Mouse (Mus musculus) heart, embryonic 15.5 days (tissue): Measurements from ENCODE around the gene Parva. TPM values are rescaled to one million over a fixed set of nuclear protein-coding genes. Genes with fewer than 3 reads are reported as not detected.

Experiments
- ATAC-seq: fragments of 200-750 bp; cut with Nextera tagmentation; replicated peaks from 2 replicates; pipeline ENCODE4 v1.8.0; 2017; ENCODE audit warnings: low read depth, moderate TSS enrichment; ENCODE audit not compliant: insufficient number of reproducible peaks, insufficient read depth, low FRiP score
- H3K27ac ChIP-seq: fragments of 300-500 bp; sonication (generic); 2 replicates; pipeline ENCODE4 v1.5.1; 2015; ENCODE audit warnings: mild to moderate bottlenecking, inconsistent platforms
- H3K27me3 ChIP-seq: fragments of 300-500 bp; sonication (generic); 2 replicates; pipeline ENCODE4 v1.6.1; 2015; ENCODE audit warnings: inconsistent platforms
- H3K36me3 ChIP-seq: fragments of 300-500 bp; sonication (generic); 2 replicates; pipeline ENCODE4 v1.6.1; 2015; ENCODE audit warnings: mild to moderate bottlenecking, inconsistent platforms
- H3K4me1 ChIP-seq: fragments of 300-500 bp; sonication (generic); replicated peaks from 2 replicates; pipeline ENCODE4 v1.6.1; 2015; ENCODE audit warnings: inconsistent platforms
- H3K4me2 ChIP-seq: fragments of 300-500 bp; sonication (generic); 2 replicates; pipeline ENCODE4 v1.6.1; 2015; ENCODE audit warnings: inconsistent platforms, mild to moderate bottlenecking, moderate library complexity
- H3K4me3 ChIP-seq: fragments of 300-500 bp; sonication (generic); 2 replicates; pipeline ENCODE4 v1.5.1; 2015; ENCODE audit warnings: mild to moderate bottlenecking, inconsistent platforms
- H3K9ac ChIP-seq: fragments of 300-500 bp; sonication (generic); 2 replicates; pipeline ENCODE4 v1.6.1; 2015; ENCODE audit warnings: mild to moderate bottlenecking, inconsistent platforms
- H3K9me3 ChIP-seq: fragments of 300-500 bp; sonication (generic); replicated peaks from 2 replicates; pipeline ENCODE4 v1.6.1; 2016; ENCODE audit warnings: inconsistent platforms
- WGBS: fragments of 180-500 bp; shearing (Covaris S2); methylation state at CpG from one replicate; pipeline ENCODE4 v1.1.7; 2015; ENCODE audit warnings: mixed read lengths; 5-methylcytosine and 5-hydroxymethylcytosine counted together
- polyA plus RNA-seq: library from polyadenylated mRNA; unstranded; fragments of >200 nt; fragmentation: Nextera tagmentation; extraction: Ambion mirVana; gene quantifications from 2 replicates; pipeline ENCODE4 v1.2.1, GENCODE M21; 2015

Parva gene
- polyA plus RNA-seq, 1 experiment from 2014 or later: 74.6 TPM

GRCm38 (mm10) chr7:112472708-112473281 is 45.5 kb downstream of the Parva start:
- no peak overlapping the region; the same call in 1 of the 2 replicates for H3K27ac ChIP-seq
- no peak for ATAC-seq
- H3K4me2 ChIP-seq: no peak overlapping the region
- peaks cover 48% of the 10 kb centered on the region for H3K4me1 ChIP-seq
- H3K9me3 ChIP-seq: no peaks in the 10 kb centered on the region
- H3K27me3 ChIP-seq: no peaks in the 10 kb centered on the region
- H3K4me3 ChIP-seq: no peak overlapping the region
- WGBS: 64% methylated on average over 9 of the region's 9 CpGs
- H3K9ac ChIP-seq: no peak overlapping the region
- H3K36me3 ChIP-seq: no peaks in the 10 kb centered on the region

- H3K4me3 ChIP-seq: no peak overlapping the region
- no peak overlapping the region for H3K4me2 ChIP-seq
- H3K27ac ChIP-seq: 0 out of 2 replicates have a peak overlapping the region, but pooled peaks have one; percentile 20
- H3K36me3 ChIP-seq: no peaks in the 10 kb centered on the region
- H3K9ac ChIP-seq: no peak overlapping the region
- H3K4me1 ChIP-seq: peaks cover 45% of the 10 kb centered on the region
- no peaks in the 10 kb centered on the region for H3K27me3 ChIP-seq
- H3K9me3 ChIP-seq: no peaks in the 10 kb centered on the region
- 29% methylated on average over 14 of the region's 14 CpGs for WGBS
- ATAC-seq: no peak
Measured at GRCm38 (mm10) chr7:112473649-112474435, 46.5 kb downstream of the Parva start.

- Histone ChIP-seq H3K27ac (peak overlapping the region; percentile 57), H3K36me3 (no peaks in the 10 kb centered on the region), H3K4me1 (peaks cover 31% of the 10 kb centered on the region), H3K4me2 (no peak overlapping the region), H3K4me3 (no peak overlapping the region), H3K27me3 (no peaks in the 10 kb centered on the region), H3K9me3 (no peaks in the 10 kb centered on the region), H3K9ac (no peak overlapping the region)
- WGBS: 26% methylated on average over 6 of the region's 6 CpGs
- peak; percentile 62; the same call in 1 of the 2 replicates for ATAC-seq
Measured at GRCm38 (mm10) chr7:112479116-112479515, 51.8 kb downstream of the Parva start.

GRCm38 (mm10) chr7:112481031-112481430 is 53.7 kb downstream of the Parva start:
- Histone ChIP-seq H3K9ac (no peak overlapping the region), H3K36me3 (no peaks in the 10 kb centered on the region), H3K4me1 (peaks cover 28% of the 10 kb centered on the region), H3K9me3 (no peaks in the 10 kb centered on the region), H3K4me2 (no peak overlapping the region), H3K4me3 (no peak overlapping the region), H3K27ac (no peak overlapping the region), H3K27me3 (no peaks in the 10 kb centered on the region)
- WGBS: 59% methylated on average over 1 of the region's 1 CpGs
- ATAC-seq: 0 out of 2 replicates have a peak, but pooled peaks have one; percentile 35

- Histone ChIP-seq H3K4me2 (no peak overlapping the region), H3K9me3 (no peaks in the 10 kb centered on the region), H3K27ac (no peak overlapping the region), H3K4me3 (no peak overlapping the region), H3K36me3 (no peaks in the 10 kb centered on the region), H3K9ac (no peak overlapping the region), H3K27me3 (no peaks in the 10 kb centered on the region), H3K4me1 (peaks cover 28% of the 10 kb centered on the region)
- 87% methylated on average over 7 of the region's 7 CpGs for WGBS
- ATAC-seq: no peak
Measured at GRCm38 (mm10) chr7:112482572-112482971, 55.3 kb downstream of the Parva start.

GRCm38 (mm10) chr7:112483382-112483781 is 56.1 kb downstream of the Parva start:
- no peak overlapping the region for H3K9ac ChIP-seq
- no peak overlapping the region for H3K4me3 ChIP-seq
- no peak overlapping the region for H3K27ac ChIP-seq
- H3K36me3 ChIP-seq: no peaks in the 10 kb centered on the region
- no peaks in the 10 kb centered on the region for H3K27me3 ChIP-seq
- peaks cover 28% of the 10 kb centered on the region for H3K4me1 ChIP-seq
- no peak overlapping the region for H3K4me2 ChIP-seq
- ATAC-seq: no peak
- whole genome bisulfite sequencing: 47% methylated on average over 2 of the region's 2 CpGs
- no peaks in the 10 kb centered on the region for H3K9me3 ChIP-seq

- 56% methylated on average over 2 of the region's 2 CpGs for WGBS
- Histone ChIP-seq H3K4me2 (no peak overlapping the region), H3K4me1 (peaks cover 23% of the 10 kb centered on the region), H3K27me3 (no peaks in the 10 kb centered on the region), H3K36me3 (no peaks in the 10 kb centered on the region), H3K27ac (no peak overlapping the region), H3K9me3 (no peaks in the 10 kb centered on the region), H3K9ac (no peak overlapping the region), H3K4me3 (no peak overlapping the region)
- no peak for ATAC-seq
Measured at GRCm38 (mm10) chr7:112490825-112491224, 63.5 kb downstream of the Parva start.

GRCm38 (mm10) chr7:112491737-112492136 is 64.4 kb downstream of the Parva start:
- Histone ChIP-seq H3K4me3 (no peak overlapping the region), H3K9ac (no peak overlapping the region), H3K27me3 (no peaks in the 10 kb centered on the region), H3K4me1 (peaks cover 23% of the 10 kb centered on the region), H3K27ac (no peak overlapping the region), H3K4me2 (no peak overlapping the region), H3K9me3 (no peaks in the 10 kb centered on the region), H3K36me3 (no peaks in the 10 kb centered on the region)
- 56% methylated on average over 1 of the region's 1 CpGs for WGBS
- ATAC-seq: no peak

- H3K9ac ChIP-seq: no peak overlapping the region
- no peaks in the 10 kb centered on the region for H3K27me3 ChIP-seq
- ATAC-seq: no peak
- WGBS: 68% methylated on average over 8 of the region's 8 CpGs
- no peak overlapping the region for H3K27ac ChIP-seq
- no peak overlapping the region for H3K4me3 ChIP-seq
- no peak overlapping the region for H3K4me2 ChIP-seq
- H3K36me3 ChIP-seq: no peaks in the 10 kb centered on the region
- H3K4me1 ChIP-seq: peaks cover 42% of the 10 kb centered on the region
- no peaks in the 10 kb centered on the region for H3K9me3 ChIP-seq
Measured at GRCm38 (mm10) chr7:112495950-112496349, 68.6 kb downstream of the Parva start.

GRCm38 (mm10) chr7:112496921-112497320 is 69.6 kb downstream of the Parva start:
- H3K4me1 ChIP-seq: peaks cover 48% of the 10 kb centered on the region
- H3K9ac ChIP-seq: no peak overlapping the region
- H3K36me3 ChIP-seq: no peaks in the 10 kb centered on the region
- WGBS: 65% methylated on average over 7 of the region's 7 CpGs
- no peaks in the 10 kb centered on the region for H3K27me3 ChIP-seq
- no peaks in the 10 kb centered on the region for H3K9me3 ChIP-seq
- H3K27ac ChIP-seq: no peak overlapping the region
- no peak overlapping the region for H3K4me2 ChIP-seq
- H3K4me3 ChIP-seq: no peak overlapping the region
- no peak for ATAC-seq

GRCm38 (mm10) chr7:112498591-112499301 is 71.4 kb downstream of the Parva start:
- peak overlapping the region; percentile 32; the same call in 1 of the 2 replicates for H3K27ac ChIP-seq
- no peaks in the 10 kb centered on the region for H3K9me3 ChIP-seq
- no peak for ATAC-seq
- no peaks in the 10 kb centered on the region for H3K36me3 ChIP-seq
- no peak overlapping the region for H3K4me2 ChIP-seq
- 50% methylated on average over 9 of the region's 9 CpGs for WGBS
- peaks cover 56% of the 10 kb centered on the region for H3K4me1 ChIP-seq
- H3K9ac ChIP-seq: no peak overlapping the region
- H3K27me3 ChIP-seq: no peaks in the 10 kb centered on the region
- no peak overlapping the region for H3K4me3 ChIP-seq
